Mouse (Mus musculus) stomach, embryonic 14.5 days (tissue): Measurements from ENCODE around the gene Cd151. TPM values are rescaled to one million over a fixed set of nuclear protein-coding genes. Genes with fewer than 3 reads are reported as not detected.

Experiments used
- ATAC-seq: fragments of 200-750 bp; cut with Nextera tagmentation; 2 replicates; pipeline ENCODE4 v1.8.0; 2017; ENCODE audit warnings: low read depth, moderate TSS enrichment; ENCODE audit not compliant: insufficient number of reproducible peaks, insufficient read depth, low FRiP score
- H3K27ac ChIP-seq: fragments of 300-500 bp; sonication (generic); 2 replicates; pipeline ENCODE4 v1.5.1; 2014; ENCODE audit warnings: mild to moderate bottlenecking, low read length, moderate library complexity, mixed read lengths
- H3K27me3 ChIP-seq: fragments of 300-500 bp; sonication (generic); 2 replicates; pipeline ENCODE4 v1.6.1; 2014; ENCODE audit warnings: low read length, control low read depth, mixed read lengths; ENCODE audit not compliant: control insufficient read depth, insufficient read depth
- H3K36me3 ChIP-seq: fragments of 300-500 bp; sonication (generic); 2 replicates; pipeline ENCODE4 v1.6.1; 2014; ENCODE audit warnings: mild to moderate bottlenecking, control low read depth, low read length, moderate library complexity, mixed read lengths; ENCODE audit not compliant: control insufficient read depth, insufficient read depth
- H3K4me1 ChIP-seq: fragments of 300-500 bp; sonication (generic); 2 replicates; pipeline ENCODE4 v1.6.1; 2014; ENCODE audit warnings: low read length, control low read depth, mixed read lengths; ENCODE audit not compliant: control insufficient read depth, insufficient read depth
- H3K4me2 ChIP-seq: fragments of 300-500 bp; sonication (generic); replicated peaks from 2 replicates; pipeline ENCODE4 v1.6.1; 2014; ENCODE audit warnings: low read depth, low read length, control low read depth
- H3K4me3 ChIP-seq: fragments of 300-500 bp; sonication (generic); 2 replicates; pipeline ENCODE4 v1.5.1; 2014; ENCODE audit warnings: low read depth, low read length, control low read depth
- H3K9ac ChIP-seq: fragments of 300-500 bp; sonication (generic); replicated peaks from 2 replicates; pipeline ENCODE4 v1.6.1; 2014; ENCODE audit warnings: low read depth, mild to moderate bottlenecking, control low read depth, low read length, moderate library complexity, mixed read lengths
- H3K9me3 ChIP-seq: fragments of 300-500 bp; sonication (generic); 2 replicates; pipeline ENCODE4 v1.6.1; 2016; ENCODE audit warnings: low read depth, low read length, control low read depth; ENCODE audit not compliant: control insufficient read depth
- WGBS: fragments of 180-500 bp; shearing (Covaris S2); extraction: QIAGEN DNeasy Blood & Tissue Kit; methylation state at CpG from one replicate; pipeline ENCODE4 v1.1.7; 2014; 5-methylcytosine and 5-hydroxymethylcytosine counted together
- polyA plus RNA-seq: library from polyadenylated mRNA; unstranded; fragments of >200 nt; fragmentation: Nextera tagmentation; extraction: Ambion mirVana; gene quantifications from 2 replicates; pipeline ENCODE4 v1.2.1, GENCODE M21; 2014

Gene Cd151
- polyA plus RNA-seq, 1 experiment from 2014 or later: 94.0 TPM

GRCm38 (mm10) chr7:141497600-141497999 lies 30.4 kb downstream of the Cd151 start:
- Histone ChIP-seq H3K9me3 (no peaks in the 10 kb centered on the region), H3K4me2 (no peak overlapping the region), H3K27me3 (no peaks in the 10 kb centered on the region), H3K9ac (no peak overlapping the region), H3K4me1 (no peaks in the 10 kb centered on the region), H3K27ac (no peak overlapping the region), H3K4me3 (no peak overlapping the region), H3K36me3 (peaks cover 11% of the 10 kb centered on the region)
- ATAC-seq: no peak
- WGBS: 86% methylated on average over 3 of the region's 3 CpGs

GRCm38 (mm10) chr7:141501820-141502555 lies 34.8 kb downstream of the Cd151 start:
- Histone ChIP-seq H3K9ac (no peak overlapping the region), H3K27ac (no peak overlapping the region), H3K4me3 (no peak overlapping the region), H3K36me3 (peaks cover 4% of the 10 kb centered on the region; the same call in 1 of the 2 replicates), H3K4me2 (no peak overlapping the region), H3K4me1 (no peaks in the 10 kb centered on the region), H3K9me3 (no peaks in the 10 kb centered on the region), H3K27me3 (no peaks in the 10 kb centered on the region)
- ATAC-seq: no peak
- 88% methylated on average over 7 of the region's 7 CpGs for WGBS

DNA sequence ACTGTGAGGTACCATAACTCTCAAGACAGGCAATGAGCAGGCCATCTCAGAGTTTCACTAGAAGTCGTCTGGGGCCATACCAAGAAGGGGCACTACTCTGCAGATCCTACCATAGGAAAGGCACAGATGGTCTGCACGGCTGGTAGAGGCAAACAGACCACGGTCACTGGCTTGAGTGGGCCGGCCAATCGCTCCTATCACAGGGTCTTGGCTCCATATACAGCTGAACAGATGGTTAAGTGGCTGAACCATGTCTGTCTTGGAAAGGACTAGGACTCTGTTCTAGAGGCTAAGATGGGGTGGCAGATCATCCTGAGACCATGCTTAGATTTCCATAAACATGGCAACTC lies 35.3 kb downstream of the Cd151 start:
- Histone ChIP-seq H3K4me2 (no peak overlapping the region), H3K9me3 (no peaks in the 10 kb centered on the region), H3K27me3 (no peaks in the 10 kb centered on the region), H3K4me3 (no peak overlapping the region), H3K27ac (no peak overlapping the region), H3K9ac (no peak overlapping the region), H3K36me3 (peaks cover 4% of the 10 kb centered on the region; the same call in 1 of the 2 replicates), H3K4me1 (no peaks in the 10 kb centered on the region)
- no peak for ATAC-seq
- WGBS: 90% methylated on average over 5 of the region's 5 CpGs

- no peak overlapping the region for H3K27ac ChIP-seq
- no peak overlapping the region for H3K9ac ChIP-seq
- 69% methylated on average over 2 of the region's 2 CpGs for WGBS
- H3K4me1 ChIP-seq: no peaks in the 10 kb centered on the region
- no peaks in the 10 kb centered on the region; the same call in 1 of the 2 replicates for H3K36me3 ChIP-seq
- no peaks in the 10 kb centered on the region for H3K27me3 ChIP-seq
- no peak overlapping the region for H3K4me2 ChIP-seq
- H3K9me3 ChIP-seq: no peaks in the 10 kb centered on the region
- no peak overlapping the region for H3K4me3 ChIP-seq
- ATAC-seq: no peak
Observed at GRCm38 (mm10) chr7:141506278-141506677, 39.1 kb downstream of the Cd151 start.

DNA sequence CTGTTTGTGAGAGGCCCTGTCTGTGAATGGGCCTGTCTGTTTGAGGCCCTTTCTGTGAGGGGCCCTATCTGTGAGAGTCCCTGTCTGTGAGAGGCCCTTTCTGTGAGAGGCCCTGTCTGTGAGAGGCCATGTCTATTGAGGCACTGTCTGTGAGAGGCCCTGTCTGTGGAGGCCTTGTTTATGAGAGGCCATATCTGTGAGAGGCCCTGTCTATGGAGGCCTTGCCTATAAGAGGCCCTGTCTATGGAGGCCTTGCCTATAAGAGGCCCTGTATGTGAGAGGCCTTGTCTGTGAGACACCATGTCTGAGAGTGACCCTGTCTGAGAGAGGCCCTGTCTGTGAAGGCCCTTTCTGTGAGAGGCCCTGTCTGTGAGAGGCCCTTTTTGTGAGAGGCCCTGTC lies 41.0 kb downstream of the Cd151 start:
- H3K4me1 ChIP-seq: no peaks in the 10 kb centered on the region
- no peak overlapping the region for H3K27ac ChIP-seq
- no peaks in the 10 kb centered on the region for H3K27me3 ChIP-seq
- H3K36me3 ChIP-seq: no peaks in the 10 kb centered on the region; the same call in 1 of the 2 replicates
- ATAC-seq: 0 out of 2 replicates have a peak, but pooled peaks have one; percentile 37
- H3K4me2 ChIP-seq: no peak overlapping the region
- no peak overlapping the region for H3K4me3 ChIP-seq
- no peak overlapping the region for H3K9ac ChIP-seq
- H3K9me3 ChIP-seq: no peaks in the 10 kb centered on the region

DNA sequence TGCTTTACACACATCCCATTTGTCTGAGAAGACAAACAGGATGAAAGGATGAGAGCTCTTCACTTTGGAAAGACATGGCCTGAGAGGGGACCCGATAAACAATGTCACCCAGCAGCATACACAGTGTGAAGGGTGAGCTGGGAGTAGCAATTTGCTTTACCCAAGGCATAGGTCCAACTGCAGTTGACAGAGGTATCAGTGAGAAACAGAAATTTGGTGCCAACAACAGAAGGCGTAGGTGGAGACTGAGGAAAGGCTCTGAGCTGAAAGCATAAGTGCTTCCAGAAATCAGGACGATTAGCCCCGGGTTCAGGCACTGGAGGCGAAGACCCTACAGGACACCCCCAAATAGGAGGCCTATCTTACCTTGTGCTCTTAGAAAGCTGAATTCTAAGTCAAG lies 43.0 kb downstream of the Cd151 start:
- Histone ChIP-seq H3K4me3 (no peak overlapping the region), H3K27me3 (no peaks in the 10 kb centered on the region), H3K4me2 (no peak overlapping the region), H3K9me3 (no peaks in the 10 kb centered on the region), H3K4me1 (no peaks in the 10 kb centered on the region), H3K9ac (no peak overlapping the region), H3K36me3 (no peaks in the 10 kb centered on the region; the same call in 1 of the 2 replicates), H3K27ac (no peak overlapping the region)
- WGBS: 88% methylated on average over 5 of the region's 5 CpGs
- no peak for ATAC-seq

DNA sequence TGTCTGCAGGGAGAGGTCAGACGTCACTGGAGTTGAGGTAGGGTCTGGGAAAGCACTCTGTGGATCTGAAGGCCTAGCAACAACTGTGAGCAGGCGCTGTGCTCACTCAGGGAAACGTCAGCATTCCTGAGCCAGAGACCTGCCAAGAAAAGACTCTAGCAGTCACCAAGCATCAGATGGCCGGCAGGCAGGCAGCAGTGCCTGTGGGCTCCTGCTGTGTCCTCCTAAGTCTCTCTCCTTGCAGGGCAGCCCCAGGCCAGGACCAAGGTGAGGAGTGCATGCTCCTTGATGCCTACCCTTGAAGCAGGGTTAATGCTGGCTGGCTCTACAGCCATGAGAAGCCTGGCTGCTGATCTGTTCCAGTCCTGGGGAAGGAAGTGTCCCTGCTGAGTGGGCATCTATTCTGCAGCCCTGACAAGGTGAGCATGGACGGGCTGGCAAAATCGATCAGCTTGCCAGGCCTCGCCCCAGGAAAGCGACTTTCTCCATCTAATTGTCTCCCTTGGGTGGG lies 43.5 kb downstream of the Cd151 start:
- Histone ChIP-seq H3K4me1 (no peaks in the 10 kb centered on the region), H3K9ac (no peak overlapping the region), H3K9me3 (no peaks in the 10 kb centered on the region), H3K36me3 (no peaks in the 10 kb centered on the region; the same call in 1 of the 2 replicates), H3K4me2 (no peak overlapping the region), H3K4me3 (no peak overlapping the region), H3K27me3 (no peaks in the 10 kb centered on the region), H3K27ac (no peak overlapping the region)
- no peak for ATAC-seq
- WGBS: 76% methylated on average over 8 of the region's 8 CpGs

- Histone ChIP-seq H3K4me1 (no peaks in the 10 kb centered on the region), H3K4me2 (no peak overlapping the region), H3K9me3 (no peaks in the 10 kb centered on the region), H3K36me3 (peaks cover 3% of the 10 kb centered on the region; the same call in 1 of the 2 replicates), H3K27ac (no peak overlapping the region), H3K27me3 (no peaks in the 10 kb centered on the region), H3K4me3 (no peak overlapping the region), H3K9ac (no peak overlapping the region)
- no peak for ATAC-seq
- WGBS: 82% methylated on average over 4 of the region's 4 CpGs
Observed at GRCm38 (mm10) chr7:141517638-141518037, 50.4 kb downstream of the Cd151 start.

DNA sequence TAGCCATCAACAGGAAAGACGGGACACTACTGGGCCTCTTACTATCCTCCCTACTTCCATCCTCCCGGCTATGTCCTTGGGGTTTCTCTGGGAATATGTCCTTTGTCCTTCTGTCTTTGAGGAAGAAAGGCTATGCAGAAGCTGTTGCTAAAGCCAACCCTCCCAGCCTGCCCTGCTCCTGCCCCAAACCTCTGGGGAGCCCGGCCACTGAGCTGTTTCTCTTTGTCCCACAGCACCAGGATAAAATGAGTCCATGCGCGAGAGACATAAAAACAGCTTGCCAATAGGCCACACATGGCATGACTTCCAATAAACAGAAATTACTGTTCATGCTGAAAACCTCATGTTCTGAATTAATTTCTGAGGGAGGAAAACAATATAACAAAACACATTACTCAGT lies 51.1 kb downstream of the Cd151 start:
- Histone ChIP-seq H3K27ac (no peak overlapping the region), H3K4me2 (no peak overlapping the region), H3K27me3 (no peaks in the 10 kb centered on the region), H3K4me3 (no peak overlapping the region), H3K36me3 (peaks cover 3% of the 10 kb centered on the region; the same call in 1 of the 2 replicates), H3K9me3 (no peaks in the 10 kb centered on the region), H3K9ac (no peak overlapping the region), H3K4me1 (no peaks in the 10 kb centered on the region)
- 90% methylated on average over 5 of the region's 5 CpGs for WGBS
- no peak for ATAC-seq
